Mouse (Mus musculus) brain, adult 10 weeks (tissue): Measurements from ENCODE around the gene Hba-a1. TPM values are rescaled to one million over a fixed set of nuclear protein-coding genes. Genes with fewer than 3 reads are reported as not detected.

Source experiments
- polyA plus RNA-seq: library from polyadenylated mRNA; stranded (reverse); fragments of 350-450 nt; fragmentation: Illumina TruSeq; extraction: RNeasy Lipid Tissue Mini Kit (QIAGEN cat#74804); gene quantifications from one replicate; pipeline ENCODE4 v1.2.3, GENCODE M21; 2015; ENCODE audit warnings: low read depth, low replicate concordance

The Hba-a1 gene
- polyA plus RNA-seq: 449 TPM

GRCm38 (mm10) chr11:32283091-32283777 lies at the start of gene Hba-a1:
Gene Hba-a1 (plus strand): TSS chr11:32283511.

GRCm38 (mm10) chr11:32267188-32267884 lies 16.0 kb upstream of the Hba-a1 start, which contains the start of gene Nprl3:
Gene Nprl3 (minus strand): TSS chr11:32267707.

GRCm38 (mm10) chr11:32276347-32276746 lies 7.0 kb upstream of the Hba-a1 start, which contains the start of gene Hba-x:
Gene Hba-x (plus strand): TSS chr11:32276400.

GRCm38 (mm10) chr11:32286695-32287492 lies 3.6 kb downstream of the Hba-a1 start, which contains the start of gene Hbq1b:
Gene Hbq1b (plus strand): TSS chr11:32286965.

GRCm38 (mm10) chr11:32296203-32296602 lies 12.9 kb downstream of the Hba-a1 start, which contains the start of gene Hba-a2:
Gene Hba-a2 (plus strand): TSS chr11:32296489.

GRCm38 (mm10) chr11:32299865-32300264 lies 16.6 kb downstream of the Hba-a1 start, which contains the start of gene Hbq1a:
Gene Hbq1a (plus strand): TSS chr11:32300069.

Other genes starting within 250 kb of the Hba-a1 start
- not detected for gene Il9r, start 83.2 kb upstream of the Hba-a1 start, polyA plus RNA-seq
- gene Snrnp25, start 78.1 kb upstream of the Hba-a1 start, polyA plus RNA-seq: 47.0 TPM
- 8.0 TPM for gene Rhbdf1, start 61.2 kb upstream of the Hba-a1 start, polyA plus RNA-seq
- 21.7 TPM for gene Mpg, start 57.0 kb upstream of the Hba-a1 start, polyA plus RNA-seq
- gene Nprl3, start 15.8 kb upstream of the Hba-a1 start, polyA plus RNA-seq: 30.2 TPM
- not detected for gene Hba-x, start 7.1 kb upstream of the Hba-a1 start, polyA plus RNA-seq
- gene Hbq1b, start 3.5 kb downstream of the Hba-a1 start, polyA plus RNA-seq: not detected
- gene Hba-a2, start 13.0 kb downstream of the Hba-a1 start, polyA plus RNA-seq: 651 TPM
- 1.5 TPM for gene Hbq1a, start 16.6 kb downstream of the Hba-a1 start, polyA plus RNA-seq
- gene Sh3pxd2b, start 64.3 kb downstream of the Hba-a1 start, polyA plus RNA-seq: 7.1 TPM
- gene Ubtd2, start 171.9 kb downstream of the Hba-a1 start, polyA plus RNA-seq: 39.6 TPM
- gene Efcab9, start 248.6 kb downstream of the Hba-a1 start, polyA plus RNA-seq: 0.86 TPM
- 3.3 TPM for gene Stk10, start 249.8 kb downstream of the Hba-a1 start, polyA plus RNA-seq